Mouse (Mus musculus) embryonic facial prominence, embryonic 15.5 days (tissue): Measurements from ENCODE around the gene Pheta1. TPM values are rescaled to one million over a fixed set of nuclear protein-coding genes. Genes with fewer than 3 reads are reported as not detected.
A peak's percentile ranks its signal among the peaks of the same experiment; 100 is the strongest.

Experiments used
- ATAC-seq: fragments of 200-750 bp; cut with Nextera tagmentation; 2 replicates; pipeline ENCODE4 v1.8.0; 2017; ENCODE audit warnings: low read depth, moderate TSS enrichment; ENCODE audit not compliant: insufficient number of reproducible peaks, low FRiP score, low TSS enrichment
- H3K27ac ChIP-seq: fragments of 300-500 bp; sonication (generic); replicated peaks from 2 replicates; pipeline ENCODE4 v1.5.1; 2015; ENCODE audit warnings: mild to moderate bottlenecking, inconsistent platforms
- H3K27me3 ChIP-seq: fragments of 300-500 bp; sonication (generic); 2 replicates; pipeline ENCODE4 v1.6.1; 2015; ENCODE audit warnings: inconsistent platforms
- H3K36me3 ChIP-seq: fragments of 300-500 bp; sonication (generic); 2 replicates; pipeline ENCODE4 v1.6.1; 2015; ENCODE audit warnings: mild to moderate bottlenecking, inconsistent platforms
- H3K4me1 ChIP-seq: fragments of 300-500 bp; sonication (generic); 2 replicates; pipeline ENCODE4 v1.6.1; 2015; ENCODE audit warnings: inconsistent platforms
- H3K4me2 ChIP-seq: fragments of 300-500 bp; sonication (generic); replicated peaks from 2 replicates; pipeline ENCODE4 v1.6.1; 2015; ENCODE audit warnings: mild to moderate bottlenecking, inconsistent platforms
- H3K4me3 ChIP-seq: fragments of 300-500 bp; sonication (generic); replicated peaks from 2 replicates; pipeline ENCODE4 v1.5.1; 2015; ENCODE audit warnings: mild to moderate bottlenecking, inconsistent platforms
- H3K9ac ChIP-seq: fragments of 300-500 bp; sonication (generic); 2 replicates; pipeline ENCODE4 v1.6.1; 2015; ENCODE audit warnings: inconsistent platforms
- H3K9me3 ChIP-seq: fragments of 300-500 bp; sonication (generic); replicated peaks from 2 replicates; pipeline ENCODE4 v1.6.1; 2016; ENCODE audit warnings: inconsistent platforms
- WGBS: fragments of 180-500 bp; shearing (Covaris S2); methylation state at CpG from one replicate; pipeline ENCODE4 v1.1.7; 2015; 5-methylcytosine and 5-hydroxymethylcytosine counted together
- polyA plus RNA-seq: library from polyadenylated mRNA; unstranded; fragments of >200 nt; fragmentation: Nextera tagmentation; extraction: Ambion mirVana; gene quantifications from 2 replicates; pipeline ENCODE4 v1.2.1, GENCODE M21; 2015

Gene Pheta1
- polyA plus RNA-seq, 1 experiment from 2014 or later: 28.1 TPM

DNA sequence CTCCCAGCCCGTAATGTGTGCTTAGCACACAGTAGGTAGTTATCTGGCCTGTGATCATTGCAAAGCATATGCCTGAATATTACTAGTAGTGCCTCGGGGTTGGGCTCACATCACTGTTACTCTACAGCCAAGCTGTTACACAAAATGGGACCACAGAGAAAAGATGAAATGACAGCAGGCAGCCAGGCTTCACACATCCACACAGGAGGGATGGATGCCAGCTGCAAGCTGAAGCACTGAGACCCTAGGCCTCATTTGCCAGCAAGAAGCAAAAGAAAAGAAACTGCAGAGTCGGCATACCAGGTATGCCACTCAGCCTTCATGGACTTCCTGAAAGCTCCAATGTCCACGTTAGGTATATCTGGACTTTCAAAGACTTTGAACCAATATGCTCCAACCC, 20.9 kb upstream of the Pheta1 start:
- ATAC-seq: no peak
- Histone ChIP-seq H3K27me3 (0 out of 2 replicates have a peak, but pooled peaks cover 10% of the 10 kb centered on the region), H3K9ac (no peak overlapping the region), H3K4me1 (peaks cover 38% of the 10 kb centered on the region), H3K4me3 (no peak overlapping the region), H3K9me3 (no peaks in the 10 kb centered on the region), H3K4me2 (no peak overlapping the region), H3K27ac (no peak overlapping the region), H3K36me3 (peaks cover 28% of the 10 kb centered on the region)
- 78% methylated on average over 4 of the region's 4 CpGs for WGBS

DNA sequence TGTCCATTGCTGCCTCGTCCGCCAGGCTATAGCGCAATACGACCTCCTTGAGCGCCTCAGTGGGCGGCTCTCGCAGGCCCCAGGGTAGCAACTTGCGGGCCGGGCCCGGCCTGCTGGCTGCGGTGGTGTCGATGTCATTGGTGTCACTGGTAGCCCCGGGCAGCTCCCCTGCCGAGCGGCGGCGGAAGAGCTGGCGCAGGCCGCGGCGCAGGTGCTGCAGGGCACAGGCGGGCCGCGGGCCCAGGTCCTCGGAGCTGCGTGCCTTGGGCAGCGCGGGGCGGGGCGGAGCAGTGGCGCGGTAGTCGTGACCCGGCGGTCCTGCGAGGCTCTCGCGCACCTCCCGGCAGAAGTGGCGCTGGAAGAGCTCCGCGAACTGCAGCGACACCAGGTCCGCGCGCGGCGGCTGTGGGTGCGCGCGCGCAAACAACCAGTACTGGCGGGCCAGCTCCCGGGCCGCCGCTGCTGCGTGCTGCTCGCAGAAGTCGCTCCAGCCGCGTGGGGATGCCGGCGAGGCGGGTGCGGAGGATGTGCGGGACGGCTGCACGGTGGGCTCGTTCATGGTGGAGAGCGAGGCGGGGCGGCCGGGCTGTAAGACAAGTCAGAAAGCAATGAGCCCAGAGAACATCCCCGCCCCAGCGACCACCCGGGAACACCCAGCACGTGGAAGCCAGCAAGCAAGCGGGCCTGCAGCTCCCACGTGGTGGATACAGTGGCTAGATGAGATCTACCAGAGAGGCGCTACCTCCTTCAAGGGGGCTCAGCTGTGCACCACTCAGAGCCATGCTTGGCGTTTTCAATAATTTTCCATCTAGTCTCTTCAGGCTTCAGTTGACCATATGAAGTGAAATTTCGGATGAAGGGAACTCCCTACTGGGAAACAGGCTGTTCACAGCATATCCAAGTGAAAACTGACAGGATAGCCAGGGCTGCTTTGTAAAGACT, 20.0 kb upstream of the Pheta1 start:
- 12% methylated on average over 82 of the region's 82 CpGs for WGBS
- ATAC-seq: no peak
- 0 out of 2 replicates have a peak, but pooled peaks cover 10% of the 10 kb centered on the region for H3K27me3 ChIP-seq
- H3K4me2 ChIP-seq: peak overlapping the region; percentile 87
- no peaks in the 10 kb centered on the region for H3K9me3 ChIP-seq
- H3K9ac ChIP-seq: peak overlapping the region; percentile 33
- peaks cover 27% of the 10 kb centered on the region for H3K36me3 ChIP-seq
- H3K4me1 ChIP-seq: peaks cover 38% of the 10 kb centered on the region
- H3K4me3 ChIP-seq: peak overlapping the region; percentile 41
- H3K27ac ChIP-seq: no peak overlapping the region

DNA sequence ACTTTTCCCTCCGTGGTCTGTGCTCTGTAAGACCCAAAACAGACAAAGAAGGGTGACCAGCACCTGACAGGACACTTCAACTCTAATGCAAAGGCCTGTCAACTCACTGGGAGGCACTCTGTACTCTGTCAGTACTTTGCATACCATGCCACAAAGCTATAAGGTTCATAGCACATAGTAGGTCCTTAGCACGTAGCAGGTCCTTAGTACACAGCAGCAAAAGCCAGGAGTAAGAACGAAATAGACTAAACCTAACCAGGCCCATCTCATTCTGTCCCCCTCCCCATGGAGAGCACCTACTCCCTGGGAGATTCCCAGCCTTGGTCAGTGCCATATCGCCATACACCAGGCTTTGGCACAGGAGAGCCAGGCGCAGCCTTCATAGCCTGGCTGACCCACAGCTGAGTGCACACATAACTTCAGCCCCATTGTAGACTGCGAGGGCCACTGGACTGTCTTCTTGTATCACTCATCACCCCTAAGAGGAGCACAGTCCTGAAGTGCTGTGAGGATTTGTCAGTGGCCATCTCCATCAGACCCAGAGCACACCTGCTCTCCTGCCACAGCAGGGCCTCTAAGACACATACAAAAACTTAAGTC, 17.7 kb upstream of the Pheta1 start:
- H3K4me3 ChIP-seq: no peak overlapping the region
- H3K9ac ChIP-seq: no peak overlapping the region
- no peak for ATAC-seq
- peaks cover 18% of the 10 kb centered on the region for H3K36me3 ChIP-seq
- 91% methylated on average over 6 of the region's 6 CpGs for WGBS
- no peaks in the 10 kb centered on the region for H3K9me3 ChIP-seq
- H3K27me3 ChIP-seq: 0 out of 2 replicates have a peak, but pooled peaks cover 10% of the 10 kb centered on the region
- H3K4me1 ChIP-seq: peaks cover 54% of the 10 kb centered on the region
- no peak overlapping the region for H3K27ac ChIP-seq
- no peak overlapping the region for H3K4me2 ChIP-seq

DNA sequence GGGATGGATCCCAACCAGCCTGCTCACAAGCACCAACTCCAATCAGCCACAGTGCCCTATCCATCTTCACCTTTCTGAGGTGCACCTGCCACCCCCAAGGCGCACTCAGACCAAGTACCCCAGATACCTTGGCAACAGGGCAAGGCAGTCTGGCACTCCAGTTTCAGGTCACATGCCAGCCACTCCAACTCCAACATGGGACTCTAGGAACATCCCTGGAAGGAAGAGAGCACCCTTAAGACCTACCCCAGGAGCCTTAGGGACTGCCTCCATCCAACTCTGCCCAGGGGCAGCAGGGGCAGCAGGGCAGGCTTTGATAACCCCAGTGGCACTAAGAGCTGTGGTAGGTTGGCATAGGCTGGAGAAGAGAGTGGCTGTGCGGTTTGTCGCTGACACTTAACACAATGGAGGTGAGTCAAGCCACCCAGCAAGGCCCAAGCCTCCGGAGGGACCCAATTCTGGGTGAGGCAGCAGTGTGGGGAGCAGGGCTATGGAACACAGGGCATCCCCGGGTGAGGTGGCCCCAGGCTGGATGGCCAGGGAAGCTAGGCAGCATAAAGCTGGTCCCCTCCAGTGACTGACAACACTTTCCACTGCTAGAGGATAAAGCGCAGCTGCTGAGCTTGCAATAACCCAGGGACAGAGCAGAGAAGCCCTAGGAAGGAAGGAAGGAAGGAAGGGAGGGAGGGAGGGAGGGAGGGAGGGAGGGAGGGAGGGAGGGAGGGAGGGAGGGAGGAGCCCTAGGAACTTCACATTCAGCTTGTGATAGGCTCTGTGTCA, 16.2 kb upstream of the Pheta1 start:
- no peaks in the 10 kb centered on the region for H3K9me3 ChIP-seq
- H3K27ac ChIP-seq: no peak overlapping the region
- WGBS: 77% methylated on average over 6 of the region's 6 CpGs
- peaks cover 10% of the 10 kb centered on the region for H3K36me3 ChIP-seq
- H3K9ac ChIP-seq: no peak overlapping the region
- H3K4me3 ChIP-seq: no peak overlapping the region
- ATAC-seq: no peak
- peaks cover 61% of the 10 kb centered on the region for H3K4me1 ChIP-seq
- H3K27me3 ChIP-seq: 0 out of 2 replicates have a peak, but pooled peaks cover 9% of the 10 kb centered on the region
- no peak overlapping the region for H3K4me2 ChIP-seq

DNA sequence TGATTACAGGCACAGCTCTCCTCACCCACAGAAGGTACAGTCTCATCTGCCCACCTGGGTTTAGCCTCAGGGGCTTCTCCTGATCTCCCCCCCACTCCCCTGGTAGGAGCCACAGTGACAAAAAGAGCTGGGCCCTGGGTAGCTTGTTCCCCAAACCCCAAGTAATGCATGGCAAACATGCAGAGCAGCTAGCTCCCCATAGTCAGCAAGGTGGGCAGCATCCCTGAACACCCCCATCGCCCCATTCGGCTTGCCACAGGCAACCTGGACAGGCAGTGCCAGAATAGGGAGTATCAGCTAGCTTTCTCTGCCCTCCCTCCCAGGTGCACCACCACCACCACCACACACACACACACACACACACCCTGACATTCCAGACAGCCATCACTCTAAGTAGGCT, 15.6 kb upstream of the Pheta1 start:
- H3K4me2 ChIP-seq: peak overlapping the region; percentile 93; the same call in 1 of the 2 replicates
- WGBS: 100% methylated on average over 2 of the region's 2 CpGs

DNA sequence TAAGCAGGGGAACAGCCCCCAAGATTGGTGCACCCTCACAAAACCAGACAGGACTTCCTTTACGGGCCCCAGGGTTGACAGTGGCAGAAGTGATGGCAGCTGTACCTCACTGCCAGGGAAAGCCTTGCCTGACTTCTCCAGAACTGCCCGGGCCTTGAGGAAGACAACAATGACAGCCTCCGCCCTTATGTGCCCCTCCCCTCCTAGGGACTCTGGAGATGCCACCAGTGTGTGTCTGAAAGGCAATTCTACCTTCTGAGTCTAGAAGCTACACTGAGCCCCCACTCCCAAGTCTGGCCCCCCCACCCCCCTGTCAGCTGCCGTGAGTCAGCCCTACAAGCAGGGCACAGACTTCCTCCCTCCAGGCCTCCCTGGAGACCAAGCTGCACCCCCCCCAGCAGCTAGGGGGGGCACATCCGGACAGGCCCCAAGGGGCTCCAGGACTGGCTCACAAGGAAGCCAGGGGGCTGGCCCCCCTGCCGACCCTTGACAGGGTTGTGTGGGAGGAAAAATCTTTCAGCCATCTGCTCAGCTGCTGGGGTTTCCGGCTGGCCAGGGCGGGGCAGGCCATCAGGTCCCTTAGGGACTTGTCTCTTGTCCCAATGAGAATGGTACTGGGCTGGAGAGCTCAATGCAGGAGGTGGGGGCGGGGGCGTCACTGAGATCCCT, 15.1 kb upstream of the Pheta1 start:
- Histone ChIP-seq H3K36me3 (no peaks in the 10 kb centered on the region), H3K4me3 (peak overlapping the region; percentile 84), H3K27me3 (0 out of 2 replicates have a peak, but pooled peaks cover 5% of the 10 kb centered on the region), H3K4me1 (peaks cover 67% of the 10 kb centered on the region), H3K9ac (no peak overlapping the region), H3K4me2 (peak overlapping the region; percentile 93), H3K9me3 (no peaks in the 10 kb centered on the region), H3K27ac (no peak overlapping the region)
- WGBS: 31% methylated on average over 10 of the region's 10 CpGs
- ATAC-seq: no peak

More for the DNA sequence above, 15.6 kb upstream of the Pheta1 start:
- Histone ChIP-seq H3K36me3 (peaks cover 4% of the 10 kb centered on the region), H3K4me3 (no peak overlapping the region), H3K27me3 (0 out of 2 replicates have a peak, but pooled peaks cover 5% of the 10 kb centered on the region), H3K9ac (no peak overlapping the region), H3K4me1 (peaks cover 67% of the 10 kb centered on the region), H3K9me3 (no peaks in the 10 kb centered on the region), H3K27ac (no peak overlapping the region)
- no peak for ATAC-seq

DNA sequence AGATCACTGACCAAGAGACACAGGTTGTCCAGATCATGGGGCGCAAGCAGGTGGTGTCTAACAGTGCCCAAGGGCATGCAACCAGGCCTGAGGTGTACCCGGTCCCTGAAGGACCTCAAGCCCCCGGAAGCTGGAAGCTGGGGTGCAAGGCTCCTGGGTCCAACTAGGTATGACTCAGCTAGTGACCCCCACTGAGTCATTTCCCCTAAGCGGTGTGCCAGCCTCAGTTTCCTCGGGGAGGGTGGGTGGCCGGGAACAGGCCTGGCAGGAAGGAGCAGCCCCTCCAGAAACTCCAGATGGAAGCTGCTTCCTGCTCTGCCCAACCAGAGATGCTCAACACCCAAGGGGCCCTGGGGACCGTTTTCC, 14.6 kb upstream of the Pheta1 start:
- no peak overlapping the region for H3K9ac ChIP-seq
- peaks cover 67% of the 10 kb centered on the region for H3K4me1 ChIP-seq
- H3K36me3 ChIP-seq: no peaks in the 10 kb centered on the region
- H3K9me3 ChIP-seq: no peaks in the 10 kb centered on the region
- 0 out of 2 replicates have a peak, but pooled peaks cover under 1% of the 10 kb centered on the region for H3K27me3 ChIP-seq
- H3K4me2 ChIP-seq: peak overlapping the region; percentile 93
- H3K27ac ChIP-seq: no peak overlapping the region
- no peak for ATAC-seq
- H3K4me3 ChIP-seq: peak overlapping the region; percentile 84
- WGBS: 69% methylated on average over 7 of the region's 7 CpGs

DNA sequence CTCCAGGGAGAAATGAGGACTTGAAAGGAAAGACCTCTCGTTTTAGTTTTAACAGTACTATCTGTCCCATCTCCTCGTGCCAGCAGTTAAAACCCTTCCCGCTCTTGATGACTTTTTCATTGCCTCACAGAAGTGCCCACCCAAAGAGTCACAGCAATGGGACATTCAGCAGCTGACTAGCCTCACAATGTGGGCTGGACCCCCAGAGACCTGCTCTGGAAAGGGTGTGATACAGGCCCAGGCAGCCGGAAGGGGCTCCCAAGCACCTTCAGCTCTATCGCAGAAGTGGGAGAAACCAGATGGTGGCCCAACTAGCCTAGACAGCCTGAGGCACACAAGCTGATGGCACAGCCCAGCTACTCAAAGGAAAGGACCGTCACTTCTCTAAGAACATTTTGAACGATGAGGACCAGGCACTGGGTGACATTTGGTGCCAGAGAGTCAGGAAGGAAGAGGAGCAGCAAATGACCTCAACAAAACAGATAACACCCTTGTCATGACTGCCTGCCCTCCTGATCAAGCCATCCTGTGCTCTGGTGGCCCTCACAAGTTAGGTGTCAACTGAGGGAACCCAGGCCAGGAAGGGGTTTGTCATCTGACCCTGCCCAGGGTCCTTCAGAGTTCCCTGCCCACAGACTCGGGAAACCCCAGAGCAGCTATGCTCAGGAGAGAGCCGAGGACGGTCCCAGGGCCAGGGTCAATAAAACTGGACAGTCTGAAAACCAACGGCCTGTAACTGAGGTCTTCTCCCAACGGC, 13.6 kb upstream of the Pheta1 start:
- H3K36me3 ChIP-seq: no peaks in the 10 kb centered on the region
- H3K9me3 ChIP-seq: no peaks in the 10 kb centered on the region
- H3K27ac ChIP-seq: 0 out of 2 replicates have a peak overlapping the region, but pooled peaks have one; percentile 78
- peaks cover 62% of the 10 kb centered on the region for H3K4me1 ChIP-seq
- ATAC-seq: no peak
- 37% methylated on average over 12 of the region's 12 CpGs for WGBS
- peak overlapping the region; percentile 75 for H3K9ac ChIP-seq
- H3K27me3 ChIP-seq: no peaks in the 10 kb centered on the region
- H3K4me2 ChIP-seq: peak overlapping the region; percentile 93
- peak overlapping the region; percentile 84 for H3K4me3 ChIP-seq

DNA sequence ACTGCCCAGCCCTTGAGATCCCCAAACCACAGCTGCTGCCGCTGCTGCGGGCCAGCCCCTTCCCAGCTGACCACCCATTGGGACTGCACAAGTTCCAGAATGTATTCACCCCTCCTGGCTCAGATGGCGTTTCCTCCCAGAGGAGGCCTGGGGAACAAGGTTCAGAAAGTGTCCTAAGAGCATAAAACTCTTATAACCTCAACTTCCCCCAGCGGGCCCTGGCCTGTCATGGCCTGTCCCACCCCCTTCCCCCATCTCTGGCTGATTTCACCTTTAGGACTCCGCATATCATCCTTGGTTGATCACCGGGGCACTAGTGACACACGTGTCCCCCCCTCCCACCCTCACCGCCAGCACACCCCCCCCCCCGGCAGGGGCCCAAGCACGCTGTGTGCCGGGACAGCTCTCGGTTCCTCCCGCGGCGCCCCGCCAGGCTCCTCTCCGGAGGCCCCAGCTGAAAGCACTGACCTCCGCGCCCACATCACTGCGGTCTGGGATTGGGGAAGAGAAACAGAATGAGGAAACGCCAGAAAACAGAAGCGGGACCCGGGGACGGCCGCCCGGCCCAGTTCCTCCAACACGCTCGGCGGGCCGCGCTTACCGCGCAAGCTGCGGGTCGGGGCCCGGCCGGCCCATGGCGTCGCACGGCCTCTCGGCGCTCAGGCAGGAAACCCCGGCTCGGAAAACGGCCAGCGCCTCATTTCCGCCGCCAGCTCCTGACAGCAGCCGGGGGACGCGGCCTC, 12.7 kb upstream of the Pheta1 start:
- no peaks in the 10 kb centered on the region for H3K9me3 ChIP-seq
- H3K4me2 ChIP-seq: peak overlapping the region; percentile 93
- peak overlapping the region; percentile 78 for H3K27ac ChIP-seq
- H3K4me1 ChIP-seq: peaks cover 62% of the 10 kb centered on the region
- H3K27me3 ChIP-seq: no peaks in the 10 kb centered on the region
- peak; percentile 7; the same call in 1 of the 2 replicates for ATAC-seq
- H3K4me3 ChIP-seq: peak overlapping the region; percentile 84
- WGBS: under 1% methylated on average over 50 of the region's 51 CpGs
- H3K9ac ChIP-seq: peak overlapping the region; percentile 75
- H3K36me3 ChIP-seq: no peaks in the 10 kb centered on the region
